Mouse (Mus musculus) megakaryocyte progenitor cell, adult 5-6 weeks (primary cell): ENCODE results near the gene Zranb3. TPM values are rescaled to one million over a fixed set of nuclear protein-coding genes. Genes with fewer than 3 reads are reported as not detected.

Experiments used
- ATAC-seq: replicated peaks from 2 replicates; pipeline ENCODE4 v1.8.0; 2016; ENCODE audit warnings: mild to moderate bottlenecking, moderate TSS enrichment, inconsistent platforms; ENCODE audit not compliant: poor library complexity
- total RNA-seq, 2 experiments: library from RNA; stranded (forward) in 1 of 2; stranded (reverse) in 1 of 2; fragments of 157-497, 149-512 nt in 1 of 2; fragments of 200-1000 nt in 1 of 2; gene quantifications; 2 replicates each; pipeline versions ENCODE4 v1.2.3 to v1.2.4; 2015 to 2017

Gene Zranb3
- total RNA-seq, 2 experiments from 2014 or later, result 12.9 to 13.2 TPM

DNA sequence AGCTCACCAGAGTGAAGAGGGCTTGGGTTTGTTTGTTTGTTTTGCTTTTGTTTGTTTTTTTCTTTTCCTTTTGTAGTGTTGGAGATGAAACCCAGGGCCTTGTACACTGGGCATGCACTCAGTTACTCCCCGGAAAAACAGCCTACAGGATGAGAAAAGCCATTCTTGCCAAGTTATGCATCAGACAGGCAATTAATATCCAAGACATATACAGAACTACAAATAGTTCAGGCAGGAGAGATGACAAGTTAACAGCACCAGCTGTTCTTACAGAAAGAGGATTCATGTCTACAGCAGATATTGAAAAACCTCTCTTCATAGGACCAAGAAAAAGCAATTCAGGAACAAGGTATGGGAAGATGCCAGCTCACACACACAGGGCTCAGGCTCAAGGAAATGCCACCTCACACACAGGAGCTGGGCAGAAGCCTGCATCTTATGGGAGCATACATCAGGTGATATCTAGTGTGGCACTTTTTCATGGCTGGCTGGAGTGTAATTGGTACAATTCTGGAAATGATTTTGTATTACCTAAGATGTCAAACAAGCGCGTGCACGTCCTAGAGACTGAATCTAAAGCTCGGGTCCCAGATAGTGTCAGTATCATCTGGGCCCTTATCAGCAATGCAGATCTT, 156.1 kb downstream of the Zranb3 start:
- ATAC-seq, result no peak

GRCm38 (mm10) chr1:127945696-127946575, 156.9 kb downstream of the Zranb3 start:
- no peak for ATAC-seq

- no peak for ATAC-seq
Measured at GRCm38 (mm10) chr1:127943516-127943915, 159.3 kb downstream of the Zranb3 start.

- ATAC-seq, result no peak
Measured at GRCm38 (mm10) chr1:127942231-127942630, 160.6 kb downstream of the Zranb3 start.

GRCm38 (mm10) chr1:127937277-127937676, 165.6 kb downstream of the Zranb3 start:
- ATAC-seq, result no peak

GRCm38 (mm10) chr1:127934322-127934721, 168.5 kb downstream of the Zranb3 start:
- ATAC-seq, result no peak

DNA sequence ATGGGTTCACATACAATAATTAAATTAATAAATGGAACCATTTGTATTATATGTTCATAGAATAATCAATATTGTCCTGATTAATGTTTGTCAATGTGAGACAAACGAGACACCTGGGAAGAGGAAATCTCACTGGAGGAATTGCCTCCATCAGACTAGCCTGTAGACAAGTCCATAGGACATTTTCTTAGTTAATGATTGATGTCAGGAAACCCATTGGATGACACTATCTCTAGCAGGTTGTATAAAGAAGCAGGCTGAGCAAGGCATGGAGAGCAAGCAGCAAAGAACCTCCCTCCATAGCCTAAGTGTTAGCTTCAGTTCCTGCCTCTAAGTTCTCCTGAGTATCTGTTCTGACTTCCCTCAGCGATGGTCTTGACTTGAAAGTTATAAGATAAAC, 169.4 kb downstream of the Zranb3 start:
- ATAC-seq, result no peak

DNA sequence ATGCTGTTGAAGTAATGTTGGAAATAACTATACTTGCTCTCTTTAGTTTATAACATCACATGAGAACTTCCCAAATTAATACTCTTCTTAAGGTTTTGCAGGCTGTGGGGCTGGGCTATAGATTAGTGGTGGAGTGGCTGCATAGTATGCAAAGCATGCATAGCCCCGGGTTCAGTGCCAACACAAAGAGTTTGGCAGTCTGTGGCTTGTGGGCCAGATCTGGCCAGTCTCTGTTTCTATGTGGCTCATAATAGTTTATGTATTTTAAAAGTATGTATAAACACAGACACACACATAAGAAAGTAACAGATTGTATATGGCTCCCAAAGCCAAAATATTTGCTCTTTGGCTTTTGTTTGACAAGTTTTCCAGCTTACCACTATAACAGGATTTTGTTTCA, 187.0 kb downstream of the Zranb3 start:
- no peak for ATAC-seq

DNA sequence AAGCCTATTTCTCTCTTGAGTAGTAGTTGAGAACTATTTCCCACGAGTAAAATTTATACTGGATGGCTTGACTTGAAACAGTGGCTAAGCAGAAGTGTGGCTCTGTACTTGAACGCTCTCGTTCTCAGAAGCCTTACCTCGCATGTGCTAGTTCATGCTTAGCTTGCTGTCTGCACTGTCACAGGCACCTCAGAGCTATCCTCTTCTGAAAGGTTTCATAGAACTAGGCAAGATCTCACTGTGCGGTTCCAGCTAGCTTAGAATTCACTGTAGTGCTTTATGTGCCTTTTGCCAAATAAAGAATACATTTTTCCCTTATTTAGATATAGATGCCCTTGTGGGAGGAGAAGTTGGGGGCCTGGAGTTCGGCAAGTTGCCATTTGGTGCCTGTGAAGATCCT, 187.5 kb downstream of the Zranb3 start:
- ATAC-seq, result no peak

GRCm38 (mm10) chr1:127913116-127913515, 189.7 kb downstream of the Zranb3 start:
- no peak for ATAC-seq

DNA sequence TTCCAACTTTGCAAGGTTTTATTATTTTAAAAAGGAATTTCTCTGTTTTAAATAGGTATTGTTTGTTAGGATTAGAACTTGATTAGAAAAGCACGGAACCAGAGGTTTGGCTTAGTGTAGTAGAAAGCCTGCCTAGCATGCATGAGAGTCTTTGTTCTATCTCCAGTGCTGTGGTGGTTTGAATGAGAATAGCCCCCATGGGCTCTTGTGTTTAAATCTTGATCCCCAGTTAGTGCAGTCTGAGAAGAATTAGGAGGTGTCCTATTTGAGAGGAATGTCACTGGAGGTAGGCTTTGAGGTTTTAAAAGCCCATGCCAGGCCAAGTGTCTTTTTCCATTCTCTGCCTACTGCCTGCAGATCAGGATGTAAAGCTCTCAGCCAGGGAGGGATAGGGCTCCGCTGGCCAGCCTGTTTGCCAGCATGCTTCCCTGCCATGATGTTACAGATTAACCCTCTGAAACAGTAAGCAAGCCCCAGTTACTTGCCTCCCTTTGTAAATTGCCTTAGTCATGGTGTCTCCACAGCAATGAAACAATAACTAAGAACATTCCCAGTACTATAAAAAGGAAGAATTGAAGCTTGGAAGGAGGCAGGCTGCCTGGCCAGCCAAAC, 198.0 kb downstream of the Zranb3 start:
- no peak for ATAC-seq

Other genes with a start within 250 kb of the Zranb3 start
- 0.32 and 0.35 TPM in 2 replicates for gene Map3k19, start 248.0 kb downstream of the Zranb3 start, total RNA-seq (2015)
- gene Map3k19, start 248.0 kb downstream of the Zranb3 start, total RNA-seq (2017), result 0.10 TPM in 1 of 2 replicates, not detected in the other
- 14.1 and 16.1 TPM in 2 replicates for gene Rab3gap1, start 234.3 kb downstream of the Zranb3 start, total RNA-seq (2015)
- gene Rab3gap1, start 234.3 kb downstream of the Zranb3 start, total RNA-seq (2017), result 40.3 and 47.3 TPM in 2 replicates
- gene R3hdm1, start 254 bp upstream of the Zranb3 start, total RNA-seq (2015), result 177 and 192 TPM in 2 replicates
- gene R3hdm1, start 254 bp upstream of the Zranb3 start, total RNA-seq (2017), result 34.4 and 62.2 TPM in 2 replicates
- 48.2 and 55.7 TPM in 2 replicates for gene Ubxn4, start 140.9 kb upstream of the Zranb3 start, total RNA-seq (2015)
- gene Ubxn4, start 140.9 kb upstream of the Zranb3 start, total RNA-seq (2017), result 79.7 and 95.5 TPM in 2 replicates
- 0.07 and 0.20 TPM in 2 replicates for gene Lct, start 225.3 kb upstream of the Zranb3 start, total RNA-seq (2015)
- gene Lct, start 225.3 kb upstream of the Zranb3 start, total RNA-seq (2017), result 0.75 TPM in 1 of 2 replicates, not detected in the other